Mouse (Mus musculus) heart, postnatal 4 days (tissue): ENCODE measurements around the gene 4930513O06Rik. TPM values are rescaled to one million over a fixed set of nuclear protein-coding genes. Genes with fewer than 3 reads are reported as not detected.

Source experiments
- DNase-seq: peaks from one replicate; pipeline ENCODE4 v3.0.0; 2021
- total RNA-seq, 2 experiments: library from RNA; stranded (reverse); gene quantifications; 2 replicates each; pipeline ENCODE4 v1.2.3; 2021

The 4930513O06Rik gene
- not detected for total RNA-seq

DNA sequence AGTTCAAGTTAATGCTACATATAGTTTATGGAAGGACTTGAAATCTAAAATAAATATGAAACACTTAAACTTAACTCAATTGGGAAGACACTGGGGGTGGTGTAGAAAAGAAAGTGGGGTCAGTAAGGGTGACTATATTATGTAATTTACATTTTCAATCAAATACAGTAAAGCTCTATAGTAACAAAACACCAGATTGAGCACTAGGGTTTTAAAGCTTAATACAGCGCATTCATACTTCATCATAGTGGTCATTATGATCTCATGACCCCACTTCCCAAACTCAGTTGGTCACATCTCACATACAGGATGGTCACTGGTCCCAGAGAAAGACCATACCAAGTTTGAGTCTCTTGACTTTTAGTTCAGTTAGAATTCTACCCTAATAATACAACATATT is at the start of gene 4930513O06Rik:
Gene 4930513O06Rik (plus strand): TSS at position 301 of the 400 bp plus-strand sequence.
- no peak for DNase-seq

DNA sequence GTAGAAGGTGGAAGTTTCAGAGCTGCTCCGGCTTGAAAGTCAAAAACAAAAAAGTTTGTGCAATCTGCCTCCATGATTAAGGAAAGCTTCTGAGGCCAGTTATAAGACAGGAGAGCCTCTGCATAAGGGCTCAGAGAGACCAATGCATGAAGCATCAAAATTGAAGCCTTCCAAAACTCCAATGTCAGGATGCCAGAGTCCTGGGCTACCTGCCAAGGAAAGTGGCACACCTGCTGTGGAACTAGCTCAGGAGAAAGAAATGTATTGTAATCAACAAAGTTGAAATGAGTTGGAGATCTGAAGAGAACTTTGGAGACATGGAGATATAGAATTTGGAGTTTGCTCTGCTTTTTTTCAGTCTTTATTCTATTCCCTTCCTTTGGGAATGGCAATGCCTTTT is 48.4 kb upstream of the 4930513O06Rik start:
- no peak for DNase-seq

DNA sequence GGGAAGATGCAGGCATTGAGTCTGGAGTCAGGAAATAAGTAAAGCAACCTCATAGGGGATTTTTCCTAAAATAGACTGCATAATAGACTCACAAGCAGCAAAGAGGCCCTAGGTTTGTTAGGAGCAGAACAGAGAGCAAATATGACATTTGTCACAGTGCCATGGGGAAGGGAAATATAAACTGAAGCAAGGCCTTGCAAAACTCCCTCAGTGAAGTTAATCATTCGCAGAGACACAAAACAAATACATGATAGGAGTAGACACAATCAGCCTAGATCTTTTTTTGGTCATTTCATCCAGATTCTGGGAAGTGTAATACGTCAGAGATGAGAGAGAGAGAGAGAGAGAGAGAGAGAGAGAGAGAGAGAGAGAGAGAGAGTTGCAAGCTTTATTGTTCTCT is 46.7 kb upstream of the 4930513O06Rik start:
- DNase-seq = no peak

DNA sequence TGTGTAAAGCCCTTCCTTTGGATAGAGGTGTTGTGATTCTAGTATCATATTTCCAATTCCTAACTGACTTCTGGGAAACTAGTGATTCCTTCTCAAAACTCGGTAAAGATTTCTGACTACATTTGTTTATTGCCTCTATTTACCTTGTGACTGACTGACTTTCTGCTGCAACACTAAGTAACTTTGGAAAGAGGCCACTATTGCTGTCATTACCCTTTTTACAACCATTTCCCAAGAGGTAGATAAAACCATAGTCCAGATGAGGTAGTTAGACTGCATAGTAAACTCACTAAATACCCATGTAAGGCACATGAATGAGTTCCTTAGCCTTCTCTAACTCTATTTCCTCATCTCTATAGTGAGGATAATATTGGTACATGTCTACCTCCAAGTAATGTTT is 44.9 kb upstream of the 4930513O06Rik start:
- no peak for DNase-seq

DNA sequence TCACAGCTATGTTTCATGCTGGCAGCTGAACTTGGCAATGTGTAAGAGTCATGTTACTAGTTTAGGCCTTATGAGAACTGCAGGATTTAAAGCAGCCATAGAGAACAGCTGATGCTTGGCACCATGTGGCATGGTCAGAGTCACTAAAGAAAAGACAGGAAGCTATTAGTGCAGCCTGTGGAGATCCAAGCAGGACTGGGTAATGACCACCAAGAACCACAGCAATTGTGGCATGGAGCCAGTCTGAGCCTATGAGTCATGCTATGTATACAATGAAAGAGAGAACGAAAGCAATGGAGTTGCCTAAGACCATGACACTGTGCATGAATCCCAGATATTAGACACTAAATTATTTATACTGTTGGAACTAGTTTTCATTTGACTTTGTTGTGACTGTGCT is 34.1 kb upstream of the 4930513O06Rik start:
- DNase-seq = no peak

DNA sequence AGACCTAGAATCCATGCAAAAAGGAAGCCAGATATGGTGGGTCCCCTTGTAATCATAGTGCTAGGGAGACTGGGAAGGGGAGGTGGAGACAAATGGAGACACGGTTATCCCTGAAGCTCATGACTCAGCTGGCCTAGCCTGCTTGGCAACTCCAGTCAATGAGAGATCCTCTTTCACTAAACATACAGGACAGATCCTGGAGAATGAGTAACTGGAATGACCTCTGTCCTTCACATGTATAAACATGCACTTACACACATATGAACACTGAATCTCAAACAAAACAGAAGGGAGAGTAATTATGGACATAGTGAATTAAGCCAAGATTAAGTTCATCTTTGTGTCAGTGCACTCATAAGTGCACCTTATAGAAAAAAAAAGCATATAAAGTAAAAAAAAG is 32.9 kb upstream of the 4930513O06Rik start:
- DNase-seq = no peak

DNA sequence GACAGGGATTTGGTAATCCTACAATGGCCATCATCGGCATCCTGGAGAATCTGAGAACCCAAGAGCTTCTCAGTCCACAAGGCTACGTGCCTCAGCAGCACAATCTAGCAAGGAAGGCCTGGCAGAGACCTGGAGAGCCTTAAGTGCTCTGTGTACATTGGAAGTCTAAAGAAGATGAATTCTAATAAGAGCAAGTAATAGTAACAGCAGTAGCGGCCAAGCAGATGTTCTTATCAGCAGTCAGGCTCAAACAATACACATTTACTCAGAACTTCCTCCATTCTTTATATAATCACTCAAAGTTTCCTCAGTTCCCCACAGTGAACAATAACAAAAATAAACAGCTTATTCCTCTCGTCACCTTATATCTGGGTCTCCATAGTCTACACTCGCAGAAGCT is 22.0 kb upstream of the 4930513O06Rik start:
- DNase-seq = no peak

DNA sequence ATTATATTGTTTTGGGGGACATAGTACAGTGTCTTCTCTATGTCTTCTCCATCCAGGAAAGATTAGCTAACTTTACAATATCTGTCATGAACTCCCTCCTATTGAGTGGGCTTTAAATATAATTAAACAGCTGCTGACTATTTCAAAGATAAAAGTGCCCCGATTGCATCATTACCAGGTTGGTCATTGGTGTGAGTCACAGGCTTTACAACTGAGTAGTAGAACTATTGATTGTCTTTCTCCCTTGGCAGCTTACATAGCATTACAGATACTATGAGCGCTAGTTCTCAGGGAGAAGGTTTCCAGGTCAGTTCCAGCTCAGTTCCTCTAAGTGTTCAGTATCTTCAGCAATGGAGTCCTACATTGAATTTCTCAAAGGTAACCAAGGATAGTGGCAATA is 7.5 kb upstream of the 4930513O06Rik start:
- DNase-seq = no peak

DNA sequence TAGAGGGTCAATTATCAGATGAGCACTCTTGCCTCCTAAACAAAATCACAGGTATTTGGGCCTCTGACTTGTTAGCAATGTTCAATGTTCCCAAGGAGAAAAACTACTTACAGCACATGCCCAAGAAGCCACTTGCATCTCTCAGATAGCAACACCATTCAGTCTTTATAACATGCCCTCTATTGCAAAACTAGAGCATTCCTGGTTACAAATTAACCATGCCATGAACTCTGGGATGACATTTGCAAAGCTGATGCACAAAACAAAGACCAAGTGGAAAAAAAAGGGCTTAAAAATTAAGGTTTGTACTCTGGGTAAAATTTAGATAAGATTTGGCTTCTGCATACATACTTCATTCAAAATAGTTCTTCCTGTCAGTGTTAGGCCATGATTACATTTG is 966 bp upstream of the 4930513O06Rik start, which contains the start of gene Serpina7:
Gene Serpina7 (minus strand): TSS at position 160 of the 400 bp plus-strand sequence.
- DNase-seq = no peak

DNA sequence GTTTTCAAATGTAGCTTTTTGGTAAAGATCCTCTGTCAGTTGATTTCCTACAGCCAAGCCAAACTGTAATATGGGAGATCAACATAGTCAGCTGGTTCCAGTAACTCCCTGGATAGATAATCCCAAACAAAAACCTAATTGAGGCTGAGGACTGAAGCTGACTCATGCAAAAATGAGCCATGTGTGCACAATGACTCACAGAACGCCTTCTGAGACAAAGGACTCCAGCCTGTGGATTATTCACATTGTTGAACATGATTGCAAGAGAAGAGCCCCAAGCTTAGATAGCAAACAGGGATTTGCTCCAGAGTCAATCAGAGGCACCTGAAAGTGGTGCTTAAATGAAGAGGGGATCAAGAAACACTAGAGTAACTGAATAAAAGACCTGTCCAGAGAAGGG is 11.2 kb downstream of the 4930513O06Rik start:
- no peak for DNase-seq

DNA sequence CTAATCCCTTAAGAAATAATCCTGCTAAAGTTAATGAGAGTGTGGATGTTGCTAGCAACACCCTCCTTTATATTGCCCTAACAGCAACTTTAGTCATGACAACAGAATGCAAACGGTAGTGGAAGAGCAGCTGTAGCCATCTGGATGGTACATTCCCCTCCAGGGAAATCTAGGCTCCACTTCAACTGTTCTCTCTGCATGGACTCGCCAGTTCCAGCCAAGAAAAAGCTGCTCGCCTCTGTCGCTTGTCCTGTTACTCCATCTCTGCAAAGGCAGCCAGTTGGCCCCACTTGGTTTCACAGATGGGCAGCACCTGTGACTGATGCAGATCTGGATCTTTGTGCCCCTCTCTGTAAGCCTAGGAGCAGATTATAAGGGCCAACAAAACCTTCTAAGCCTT is 48.0 kb downstream of the 4930513O06Rik start:
- DNase-seq = peak; percentile 7

Other genes starting within 250 kb of the 4930513O06Rik start
- gene Nrk, start 171.8 kb upstream of the 4930513O06Rik start, total RNA-seq = 10 to 100 TPM; 44.2 to 44.8 TPM
- not detected for gene Serpina7, start 1.0 kb upstream of the 4930513O06Rik start, total RNA-seq
- gene 4933428M09Rik, start 93.0 kb downstream of the 4930513O06Rik start, total RNA-seq = not detected
- gene Mum1l1, start 123.8 kb downstream of the 4930513O06Rik start, total RNA-seq = 10 to 100 TPM; 14.7 to 16.9 TPM
- gene Trap1a, start 247.4 kb downstream of the 4930513O06Rik start, total RNA-seq = not detected